Mouse (Mus musculus): Measurements from ENCODE around the gene Mis18a.

Mis18a gene

GRCm38 (mm10) chr16:90703646-90704045 lies 23.6 kb downstream of the Mis18a start:
- no peak for DNase-seq

DNA sequence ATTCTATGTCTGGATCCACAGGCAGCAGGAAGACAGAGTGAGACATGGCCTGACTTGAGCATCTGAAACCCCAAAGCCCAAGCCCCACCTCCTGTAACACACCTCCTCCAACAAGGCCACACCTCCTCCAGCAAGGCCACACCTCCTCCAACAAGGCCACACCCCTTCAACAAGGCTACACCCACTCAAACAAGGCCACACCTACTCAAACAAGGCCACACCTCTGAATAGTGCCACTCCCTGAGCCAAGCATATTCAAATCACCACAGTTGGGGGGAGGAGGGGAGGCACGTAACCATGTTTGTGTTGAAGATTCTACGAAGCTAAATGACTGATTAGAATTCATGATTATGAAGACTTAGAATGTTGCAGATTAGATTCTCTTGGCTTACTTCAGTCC lies 25.7 kb downstream of the Mis18a start:
- DNase-seq = no peak

GRCm38 (mm10) chr16:90699390-90699789 lies 27.8 kb downstream of the Mis18a start:
- no peak for DNase-seq

DNA sequence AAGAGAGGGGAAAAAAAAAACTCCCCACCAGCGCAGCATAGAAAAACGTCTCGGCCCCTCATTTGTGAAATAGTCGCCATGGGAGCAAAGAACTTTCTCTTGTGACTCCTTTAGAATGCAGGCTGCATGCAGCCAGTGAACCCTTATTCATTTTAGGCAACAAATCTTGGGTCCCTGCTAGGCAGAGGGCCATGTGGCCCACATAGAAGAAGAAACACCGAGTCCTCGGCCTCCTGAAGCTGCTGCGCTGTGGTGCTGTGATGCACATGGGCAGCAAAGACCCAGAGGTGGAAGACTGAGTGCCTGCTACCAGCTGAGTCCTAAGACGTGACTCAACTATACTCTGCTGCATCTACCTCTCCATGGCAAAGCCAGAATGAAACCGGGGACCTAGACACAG lies 30.9 kb downstream of the Mis18a start:
- DNase-seq = no peak

- no peak for DNase-seq
These were observed 32.1 kb downstream of the Mis18a start for GRCm38 (mm10) chr16:90695121-90695520.

- DNase-seq = peak in 1 of 2 experiments; percentile 54
These were observed 32.5 kb downstream of the Mis18a start for GRCm38 (mm10) chr16:90694719-90695118.

DNA sequence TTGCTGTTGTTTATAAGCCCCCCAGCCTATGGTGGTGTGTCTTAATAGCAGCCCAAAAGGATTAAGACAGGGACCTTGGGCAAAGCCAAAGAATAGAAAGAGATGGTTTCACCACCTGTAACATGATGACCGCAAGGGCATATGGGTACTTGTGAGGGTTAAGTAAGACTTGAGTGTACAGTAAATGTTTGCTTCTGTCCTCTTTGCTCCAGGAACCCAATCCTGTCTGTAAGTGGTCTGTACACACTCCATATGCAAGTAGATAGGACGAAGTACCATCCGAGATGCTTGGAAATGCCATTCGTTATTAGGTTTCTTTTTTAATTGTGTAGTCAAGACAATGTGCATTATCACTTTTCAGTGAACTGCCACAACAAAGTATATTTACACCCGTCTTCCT lies 33.6 kb downstream of the Mis18a start:
- no peak for DNase-seq

GRCm38 (mm10) chr16:90692704-90693385 lies 34.4 kb downstream of the Mis18a start:
- DNase-seq = no peak

- DNase-seq = peak; percentile 37 to 49
These were observed 39.4 kb downstream of the Mis18a start for GRCm38 (mm10) chr16:90687687-90688263.

- DNase-seq = peak in 1 of 2 experiments; percentile 41
These were observed 40.2 kb downstream of the Mis18a start for GRCm38 (mm10) chr16:90687011-90687410.

DNA sequence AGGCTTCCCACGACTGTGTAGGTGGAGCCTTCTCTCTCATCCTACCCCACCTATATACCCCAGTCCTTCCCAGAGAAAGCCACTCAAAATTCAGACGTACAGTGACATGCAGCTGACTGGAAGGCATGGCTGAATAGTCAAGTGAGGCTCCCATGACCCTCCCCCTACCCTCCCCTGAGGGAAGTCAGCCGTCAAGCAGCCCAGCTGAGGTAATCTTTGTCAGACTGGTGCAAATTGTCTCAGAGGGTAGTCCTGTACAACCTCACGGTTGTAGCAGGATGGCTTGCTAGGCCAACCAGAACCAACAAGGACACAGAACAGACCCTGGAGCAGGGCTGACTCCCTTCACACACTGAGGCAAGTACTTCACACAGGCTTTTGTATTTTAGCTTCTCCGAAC lies 43.1 kb downstream of the Mis18a start:
- DNase-seq = no peak

- DNase-seq = no peak
These were observed 47.2 kb downstream of the Mis18a start for GRCm38 (mm10) chr16:90679984-90680383.

- no peak for DNase-seq
These were observed 48.4 kb downstream of the Mis18a start for GRCm38 (mm10) chr16:90678820-90679219.

GRCm38 (mm10) chr16:90676920-90677574 lies 50.2 kb downstream of the Mis18a start:
- DNase-seq = peak; percentile 49

GRCm38 (mm10) chr16:90674651-90675050 lies 52.6 kb downstream of the Mis18a start:
- no peak for DNase-seq

GRCm38 (mm10) chr16:90673507-90674354 lies 53.5 kb downstream of the Mis18a start:
- peak in 1 of 2 experiments; percentile 43 for DNase-seq
